Mouse (Mus musculus): ENCODE measurements at regions not wholly inside any gene's neighbourhood (a gene's known extent, or its start where the extent isn't known, plus 50 kb on each side); places are given as distances from the start of the nearest gene placed in this dataset.
"Not testable (repeated sequence)": the region's sequence is repeated elsewhere in the genome, so short reads cannot be mapped to it uniquely, and the experiment has no call there.

DNA sequence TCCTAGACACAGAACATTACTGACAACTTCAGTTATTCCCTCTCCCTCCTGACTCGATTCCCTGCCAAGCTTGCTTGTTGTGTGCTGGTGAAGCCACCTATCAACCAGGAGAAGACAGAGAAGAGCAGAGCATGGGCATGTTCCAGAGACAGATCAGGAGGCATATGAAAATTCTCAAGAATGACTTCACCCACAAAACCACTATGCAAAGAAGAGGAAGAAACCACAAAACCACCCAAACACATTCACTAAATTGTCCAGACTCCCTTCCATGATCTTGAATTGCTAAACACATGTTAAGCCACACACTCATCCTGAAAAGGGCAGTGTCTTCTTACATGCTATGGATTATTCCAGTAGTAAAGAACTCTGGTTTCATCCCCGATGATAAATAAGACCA, 284.8 kb upstream of the Tex13c3 start:
- DNase-seq = no peak

GRCm38 (mm10) chrX:19751491-19751890, 270.4 kb upstream of the Tex13c3 start:
- DNase-seq = not testable (repeated sequence)

DNA sequence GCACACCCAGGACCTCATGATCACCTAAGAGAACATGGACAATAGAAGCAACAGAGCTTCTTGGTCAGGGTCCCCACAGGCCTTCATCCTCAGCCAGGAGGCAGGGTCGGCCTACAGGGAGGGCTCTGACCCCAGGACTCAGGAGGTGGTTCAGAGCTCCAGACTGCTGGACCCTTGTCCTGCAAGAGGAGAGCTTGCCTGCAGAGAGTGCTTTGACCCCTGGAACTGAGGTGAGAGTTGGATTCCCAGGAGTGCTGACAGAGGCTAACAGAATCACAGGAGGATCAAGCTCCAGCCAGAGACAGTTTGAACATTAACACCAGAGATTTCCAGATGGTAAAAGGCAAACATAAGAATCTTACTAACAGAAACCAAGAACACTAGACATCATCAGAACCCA, 227.9 kb upstream of the Tex13c3 start:
- peak; percentile 28 to 70 for DNase-seq

DNA sequence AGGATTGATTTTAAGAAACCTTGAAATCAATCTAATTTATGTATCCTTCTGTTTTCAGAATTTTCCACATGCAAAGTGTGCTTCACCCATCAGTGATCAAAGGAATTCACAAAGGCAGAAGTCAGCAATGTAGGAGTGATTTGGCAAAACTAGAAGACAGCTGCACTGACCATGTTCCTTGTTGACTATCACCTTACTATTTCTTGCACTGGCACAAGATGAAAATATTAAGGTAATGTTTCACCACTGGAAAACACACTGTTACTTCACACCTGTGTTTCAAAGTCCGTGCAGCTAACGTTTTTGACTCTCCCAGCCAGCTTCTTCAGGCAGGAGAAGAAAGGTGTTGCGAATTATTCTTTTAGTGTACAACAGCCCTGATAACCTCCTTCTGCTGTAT, 221.4 kb upstream of the Tex13c3 start:
- peak; percentile 1 to 35 for DNase-seq

DNA sequence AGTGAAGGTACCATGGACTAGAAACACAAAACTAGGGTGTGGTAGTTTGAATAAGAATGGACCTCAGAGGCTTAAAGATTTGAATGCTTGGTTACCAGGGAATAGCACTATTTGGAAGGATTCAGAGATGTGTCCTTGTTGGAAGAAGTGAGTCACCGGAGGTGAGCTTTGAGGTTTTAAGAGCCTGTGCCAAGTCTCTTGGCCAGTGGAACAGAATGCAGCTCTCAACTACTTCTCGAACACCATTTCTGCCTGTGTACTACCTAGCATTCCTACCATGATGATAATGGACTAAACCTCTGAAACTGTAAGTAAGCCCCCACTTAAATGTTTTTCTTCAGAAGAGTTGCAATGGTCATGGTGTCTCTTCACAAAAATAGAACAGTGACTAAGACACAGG, 219.2 kb upstream of the Tex13c3 start:
- no peak for DNase-seq

GRCm38 (mm10) chrX:19687499-19687898, 206.4 kb upstream of the Tex13c3 start:
- no peak for DNase-seq

All from kidney, postnatal 25 days (tissue).